ENCODE assay signal across 17 mouse cellular contexts in the genomic region with DNA sequence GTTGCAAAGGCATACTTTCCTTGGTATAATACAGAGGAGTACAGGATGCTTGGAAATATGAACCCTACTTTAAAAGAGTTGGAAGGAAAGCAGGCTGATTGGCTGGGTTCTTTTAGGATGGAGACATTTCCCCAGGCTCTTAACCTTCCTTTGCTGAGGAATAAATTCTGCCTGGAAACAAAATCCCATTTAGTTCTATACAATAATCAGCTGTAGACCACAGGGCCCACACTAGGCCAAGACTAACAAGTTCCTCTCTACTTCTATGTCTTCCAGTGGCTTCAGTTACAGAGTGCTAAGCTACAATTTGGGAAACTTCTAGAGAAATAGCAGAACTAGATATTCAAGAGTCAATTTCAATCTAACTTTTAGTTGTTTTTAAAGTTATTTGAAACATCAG.
DNase-seq lines count a peak whose midpoint lies in the region; ATAC-seq and TF ChIP-seq lines count a peak whose summit lies in the region.
"Had no signal": no experiment of that assay in that cellular context is flagged by ENCODE, and none has a peak within 500 bp of the region (broad histone marks: within the 10 kb centered on the region; RNA-seq: fewer than 3 reads in every experiment).

No protein-coding gene starts in this region.

- no peaks in the 10 kb centered on the region for H3K27me3 ChIP-seq in embryonic facial prominence, embryonic 13.5 days
- H3K27me3 ChIP-seq in embryonic facial prominence, embryonic 10.5 days (replicated peaks; ENCODE audit: low read depth, poor library complexity, severe bottlenecking) = no peaks in the 10 kb centered on the region
- H3K27me3 ChIP-seq in embryonic facial prominence, embryonic 14.5 days (replicated peaks; ENCODE audit: control insufficient read depth, insufficient read depth, low read length) = no peaks in the 10 kb centered on the region
- H3K27me3 ChIP-seq in thymus, adult 2 months (ENCODE audit: control insufficient read depth, insufficient read depth, low read length) = no peaks in the 10 kb centered on the region
- H3K27me3 ChIP-seq: forebrain, embryonic 13.5 days; forebrain, embryonic 15.5 days; Patski had no signal

- H3K9me3 ChIP-seq in embryonic facial prominence, embryonic 13.5 days = no peaks in the 10 kb centered on the region
- H3K9me3 ChIP-seq in embryonic facial prominence, embryonic 10.5 days = no peaks in the 10 kb centered on the region
- no peaks in the 10 kb centered on the region for H3K9me3 ChIP-seq in embryonic facial prominence, embryonic 14.5 days (ENCODE audit: control insufficient read depth, low read length)
- H3K9me3 ChIP-seq: forebrain, embryonic 13.5 days; forebrain, embryonic 15.5 days had no signal

- TF ChIP-seq POLR2A in thymus, adult 2 months (IDR thresholded peaks at IDR 0.05; ENCODE audit: control insufficient read depth, extremely low read depth, insufficient read depth, low read length, poor library complexity) = no peak

- DNase-seq in embryonic facial prominence, embryonic 10.5 days (ENCODE audit: low spot score) = no peak
- DNase-seq in embryonic facial prominence, embryonic 14.5 days (ENCODE audit: low spot score) = peak; percentile 80
- DNase-seq in gastrocnemius, adult 18-20 months (ENCODE audit: low spot score) = no peak
- no peak for DNase-seq in thymus, adult 2 months
- DNase-seq: adrenal gland, adult 8-10 months; adrenal gland, postnatal 14 days; adrenal gland, postnatal 36 days; cerebellum, adult 11-12 months; cerebellum, adult 2 months; cerebellum, adult 9-10 months; cerebellum, postnatal 25 days; forebrain, postnatal 0 days had no signal

- no peak for ATAC-seq in embryonic facial prominence, embryonic 13.5 days (ENCODE audit: insufficient number of reproducible peaks, insufficient read depth, low FRiP score, low TSS enrichment, low read depth)
- no peak for ATAC-seq in embryonic facial prominence, embryonic 14.5 days (ENCODE audit: low read depth)
- ATAC-seq: activated CD4-positive, CD25-positive, alpha-beta regulatory T cell, adult 4 months; forebrain, embryonic 13.5 days; forebrain, embryonic 15.5 days; forebrain, postnatal 0 days had no signal

- H3K9ac ChIP-seq in embryonic facial prominence, embryonic 13.5 days = no peak overlapping the region
- no peak overlapping the region for H3K9ac ChIP-seq in embryonic facial prominence, embryonic 14.5 days (ENCODE audit: low read depth, low read length)
- H3K9ac ChIP-seq: forebrain, embryonic 13.5 days; forebrain, embryonic 15.5 days; forebrain, postnatal 0 days had no signal

- peaks cover 6% of the 10 kb centered on the region for H3K4me1 ChIP-seq in embryonic facial prominence, embryonic 13.5 days
- no peaks in the 10 kb centered on the region for H3K4me1 ChIP-seq in embryonic facial prominence, embryonic 10.5 days
- no peaks in the 10 kb centered on the region; the same call in 1 of the 2 replicates for H3K4me1 ChIP-seq in embryonic facial prominence, embryonic 14.5 days (ENCODE audit: control insufficient read depth, insufficient read depth, low read length)
- H3K4me1 ChIP-seq in thymus, adult 2 months (replicated peaks; ENCODE audit: control insufficient read depth, insufficient read depth, low read length) = no peaks in the 10 kb centered on the region
- H3K4me1 ChIP-seq: forebrain, embryonic 13.5 days; forebrain, embryonic 15.5 days had no signal

- no peak overlapping the region for H3K4me2 ChIP-seq in embryonic facial prominence, embryonic 13.5 days
- H3K4me2 ChIP-seq in embryonic facial prominence, embryonic 14.5 days (ENCODE audit: low read depth, low read length) = no peak overlapping the region
- H3K4me2 ChIP-seq: forebrain, embryonic 13.5 days; forebrain, embryonic 15.5 days had no signal

- H3K36me3 ChIP-seq in embryonic facial prominence, embryonic 13.5 days = no peaks in the 10 kb centered on the region
- no peaks in the 10 kb centered on the region for H3K36me3 ChIP-seq in embryonic facial prominence, embryonic 10.5 days (replicated peaks)
- H3K36me3 ChIP-seq in embryonic facial prominence, embryonic 14.5 days (ENCODE audit: control insufficient read depth, insufficient read depth, low read length) = no peaks in the 10 kb centered on the region
- no peaks in the 10 kb centered on the region for H3K36me3 ChIP-seq in thymus, adult 2 months (ENCODE audit: control insufficient read depth, insufficient read depth, low read length)
- H3K36me3 ChIP-seq: forebrain, embryonic 15.5 days had no signal

- H3K27ac ChIP-seq in embryonic facial prominence, embryonic 13.5 days = 0 out of 2 replicates have a peak overlapping the region, but pooled peaks have one; percentile 19
- no peak overlapping the region for H3K27ac ChIP-seq in embryonic facial prominence, embryonic 10.5 days (replicated peaks)
- H3K27ac ChIP-seq in embryonic facial prominence, embryonic 14.5 days (replicated peaks; ENCODE audit: low read depth, low read length) = no peak overlapping the region
- no peak overlapping the region for H3K27ac ChIP-seq in thymus, adult 2 months (ENCODE audit: control insufficient read depth, insufficient read depth, low read length)
- H3K27ac ChIP-seq: forebrain, embryonic 13.5 days; forebrain, embryonic 15.5 days had no signal

- TF ChIP-seq CTCF in thymus, adult 2 months (IDR thresholded peaks at IDR 0.05; ENCODE audit: borderline replicate concordance, control insufficient read depth, extremely low read depth, insufficient read depth, low read length, poor library complexity) = no peak

- H3K4me3 ChIP-seq in embryonic facial prominence, embryonic 13.5 days = no peak overlapping the region
- no peak overlapping the region for H3K4me3 ChIP-seq in embryonic facial prominence, embryonic 10.5 days
- no peak overlapping the region for H3K4me3 ChIP-seq in embryonic facial prominence, embryonic 14.5 days (ENCODE audit: low read depth, low read length)
- no peak overlapping the region for H3K4me3 ChIP-seq in thymus, adult 2 months (ENCODE audit: control insufficient read depth, insufficient read depth, low read length)
- H3K4me3 ChIP-seq: forebrain, embryonic 13.5 days; forebrain, embryonic 15.5 days had no signal
